Mouse (Mus musculus) testis, postnatal 10 days (tissue): ENCODE results near the gene Ube4a.

Experiments used
- DNase-seq: peaks from one replicate; pipeline ENCODE4 v3.0.0; 2021; ENCODE audit warnings: low spot score

Ube4a gene

DNA sequence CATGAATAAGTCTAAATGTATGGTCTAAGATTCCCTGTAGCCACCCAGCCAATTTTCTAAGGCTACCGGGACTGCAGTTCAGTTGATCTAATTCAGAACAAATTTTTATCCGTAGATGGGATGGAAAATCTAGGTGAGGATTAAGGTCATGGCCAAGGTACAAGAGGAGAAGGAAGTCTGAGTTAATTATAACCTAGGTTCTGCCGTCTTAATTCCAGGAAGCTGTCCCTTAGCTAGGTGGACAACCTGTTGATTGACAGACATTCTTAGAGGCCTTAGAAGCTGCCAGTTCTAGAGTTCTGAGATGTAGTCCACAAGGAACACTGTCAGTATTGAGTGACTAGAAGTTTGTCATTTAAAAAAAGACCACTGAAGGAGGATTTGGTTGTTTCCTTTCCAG lies 65.7 kb downstream of the Ube4a start:
- DNase-seq: no peak

DNA sequence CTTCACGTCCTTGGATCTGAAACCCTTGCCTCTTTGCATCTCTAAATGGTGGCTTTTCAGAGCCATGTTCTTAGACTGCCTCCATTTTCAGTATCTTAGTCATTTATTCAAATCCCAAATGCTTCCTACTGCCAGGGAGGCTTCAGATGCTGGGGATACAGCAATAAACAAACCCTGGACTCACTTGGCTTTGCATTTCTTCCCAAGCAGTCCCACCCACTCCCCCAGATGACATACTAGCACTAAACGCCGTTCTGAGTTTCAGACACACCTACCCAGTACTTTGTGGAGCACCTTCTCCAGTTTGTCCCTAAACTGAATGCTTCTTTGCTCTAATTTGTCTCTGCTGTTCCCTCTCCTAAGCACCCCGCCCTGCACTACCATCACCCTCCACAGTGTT lies 68.4 kb downstream of the Ube4a start:
- no peak for DNase-seq

DNA sequence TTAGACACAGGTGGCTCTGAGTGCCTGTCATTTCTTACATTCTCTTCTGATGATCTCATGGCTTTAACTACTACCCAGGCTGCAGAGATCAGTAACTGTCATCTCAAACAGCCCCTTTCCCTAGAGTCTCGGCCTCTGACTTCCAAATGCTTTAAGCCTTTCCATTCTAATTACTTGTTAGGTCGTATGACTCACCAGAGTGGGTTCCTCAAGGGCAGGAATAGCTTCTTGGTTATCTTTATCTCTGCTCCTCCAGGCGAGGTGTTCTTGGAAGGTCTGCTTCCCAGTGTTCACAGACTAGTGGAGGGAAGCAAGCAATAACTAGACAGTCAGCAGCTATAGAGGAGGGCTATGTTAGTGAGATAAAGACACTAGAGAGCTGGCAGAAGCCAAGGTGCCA lies 72.7 kb downstream of the Ube4a start:
- DNase-seq: no peak

DNA sequence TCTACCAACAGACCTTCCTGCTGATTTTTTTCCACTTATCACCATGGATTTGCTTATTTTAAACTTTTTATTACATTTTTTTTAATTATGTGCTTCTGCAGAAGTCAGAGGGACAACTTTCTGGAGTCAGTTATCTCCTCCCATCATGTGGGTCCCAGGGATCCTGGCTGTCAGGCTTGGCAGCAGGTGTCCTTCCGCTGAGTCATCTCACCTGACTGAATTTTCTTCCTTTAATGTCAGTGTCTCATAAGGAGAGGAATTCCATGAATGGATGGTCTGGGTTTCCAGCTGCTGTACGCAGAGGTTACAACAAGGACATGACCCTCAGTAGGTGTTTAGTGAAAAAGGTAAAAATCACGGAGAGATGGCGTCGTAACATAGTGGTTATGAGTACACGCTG lies 74.2 kb downstream of the Ube4a start:
- DNase-seq: no peak

DNA sequence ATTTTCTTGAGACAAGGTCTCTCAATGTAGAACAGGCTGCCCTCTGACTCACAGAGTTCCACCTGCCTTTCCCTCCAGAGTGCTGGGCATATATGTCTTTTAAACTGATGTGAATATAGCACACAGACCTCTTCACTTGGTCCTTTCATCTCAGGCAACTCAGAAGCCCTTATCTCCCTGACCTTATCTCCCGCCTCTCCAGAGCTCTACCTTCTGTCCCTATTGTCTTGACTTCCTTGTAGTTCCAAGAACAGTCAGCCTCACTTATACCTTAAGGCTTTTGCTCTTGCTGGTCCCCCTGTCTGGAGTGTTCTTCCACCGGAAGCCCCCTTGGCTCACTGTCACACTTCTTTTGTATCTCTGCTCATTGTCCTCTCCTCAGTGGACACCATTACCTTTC lies 75.3 kb downstream of the Ube4a start:
- DNase-seq: no peak

DNA sequence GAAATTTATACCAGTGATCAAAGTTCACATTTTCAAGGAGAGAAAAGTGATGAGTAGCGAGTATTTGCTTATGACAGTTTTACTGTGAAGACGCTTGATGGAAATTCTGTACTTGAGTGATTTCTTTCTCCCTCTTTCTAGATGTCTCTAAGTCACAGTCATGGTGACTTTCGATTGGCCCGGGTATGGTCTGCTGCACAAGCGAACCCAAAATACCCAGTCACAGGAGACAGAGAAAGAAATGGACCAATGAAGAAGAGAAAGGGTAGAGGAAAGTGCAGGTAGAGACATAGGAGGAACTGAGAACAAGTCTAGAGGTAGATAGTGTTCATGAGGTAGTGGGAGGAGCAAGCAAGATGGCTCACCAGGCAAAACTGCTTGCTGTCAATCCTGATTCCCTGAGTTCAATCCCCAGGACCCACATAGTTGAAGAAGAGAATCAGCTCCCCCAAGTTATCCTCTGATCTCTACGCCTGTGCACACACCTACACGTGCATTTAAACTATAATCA lies 77.2 kb downstream of the Ube4a start:
- DNase-seq: no peak

DNA sequence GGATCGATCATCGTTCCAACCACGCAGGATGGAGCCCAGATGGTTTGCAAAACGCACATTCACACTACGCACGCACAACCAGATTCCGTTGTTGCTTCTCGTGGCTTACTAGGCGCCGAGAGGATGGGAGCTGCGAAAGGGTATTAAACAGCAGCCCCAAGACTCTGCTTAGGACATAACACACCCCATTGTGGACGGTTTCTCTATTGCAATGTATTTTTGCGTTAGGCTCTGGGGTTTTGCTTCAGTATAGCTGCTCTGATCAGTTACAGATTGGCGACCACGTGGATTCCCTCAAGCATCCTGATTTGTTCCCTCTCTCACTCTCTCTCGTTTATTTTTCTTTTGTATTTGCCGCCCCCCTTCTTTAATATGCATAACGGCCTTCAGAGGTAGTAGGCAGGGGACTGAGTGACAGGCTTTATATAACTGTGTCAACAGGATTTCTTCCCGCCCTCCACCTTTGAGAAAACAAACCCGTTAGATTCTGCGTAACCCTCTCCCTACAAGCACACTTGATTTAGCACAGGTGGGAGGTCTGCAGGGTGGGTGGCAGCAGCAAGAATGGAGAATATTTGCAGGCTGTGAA lies 82.3 kb downstream of the Ube4a start:
- no peak for DNase-seq

DNA sequence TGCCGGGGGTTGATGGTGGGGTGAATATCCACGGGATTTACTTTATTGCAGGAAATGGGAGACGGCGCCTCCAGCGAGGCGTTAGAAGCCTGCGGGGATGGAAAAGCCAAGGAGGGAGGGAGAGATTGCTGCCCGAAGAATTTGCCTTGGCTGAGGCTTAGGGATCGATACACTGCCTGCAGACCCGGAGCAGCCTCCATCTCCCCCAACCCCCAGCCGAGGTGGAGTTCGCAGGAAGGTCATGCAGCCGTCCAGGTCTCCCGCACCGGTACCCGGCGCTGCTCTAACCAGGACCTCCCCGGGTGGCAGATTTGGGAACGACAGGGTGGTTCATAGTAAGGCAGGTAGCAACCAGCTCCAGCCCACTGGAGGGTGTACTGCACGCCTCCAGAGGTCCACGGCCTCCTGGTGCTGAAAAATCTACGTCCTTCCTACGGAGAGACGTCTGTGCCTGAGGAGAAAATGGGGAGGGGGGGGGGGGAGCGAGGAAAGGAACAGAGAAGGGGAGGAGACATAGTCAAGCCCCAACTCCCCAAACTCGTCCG lies 82.9 kb downstream of the Ube4a start:
- DNase-seq: peak; percentile 73

DNA sequence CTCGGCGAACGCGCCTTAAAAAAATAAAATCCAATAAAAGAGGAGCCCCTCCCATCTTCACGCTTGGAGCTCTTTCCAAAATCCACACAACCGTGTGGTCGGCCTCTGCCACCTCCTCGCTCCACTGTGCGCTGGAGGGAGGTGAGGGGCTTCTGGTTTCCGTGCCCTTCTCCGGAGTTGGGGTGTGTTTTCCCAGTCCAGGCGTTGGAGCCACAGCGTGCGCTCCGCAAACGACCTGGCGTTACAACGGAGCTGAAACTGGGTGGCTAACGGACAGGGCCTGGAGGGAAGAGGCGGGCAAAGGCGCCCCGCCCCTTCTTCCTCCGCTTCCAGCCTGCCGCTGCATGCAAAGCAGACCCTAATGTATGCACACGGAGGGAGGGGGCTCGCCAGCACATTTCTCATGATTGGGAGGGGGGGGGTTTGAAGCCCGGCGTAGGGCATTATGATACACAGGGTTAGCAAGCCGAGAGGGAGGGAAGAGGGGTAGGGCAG lies 83.4 kb downstream of the Ube4a start:
- peak; percentile 75 for DNase-seq

DNA sequence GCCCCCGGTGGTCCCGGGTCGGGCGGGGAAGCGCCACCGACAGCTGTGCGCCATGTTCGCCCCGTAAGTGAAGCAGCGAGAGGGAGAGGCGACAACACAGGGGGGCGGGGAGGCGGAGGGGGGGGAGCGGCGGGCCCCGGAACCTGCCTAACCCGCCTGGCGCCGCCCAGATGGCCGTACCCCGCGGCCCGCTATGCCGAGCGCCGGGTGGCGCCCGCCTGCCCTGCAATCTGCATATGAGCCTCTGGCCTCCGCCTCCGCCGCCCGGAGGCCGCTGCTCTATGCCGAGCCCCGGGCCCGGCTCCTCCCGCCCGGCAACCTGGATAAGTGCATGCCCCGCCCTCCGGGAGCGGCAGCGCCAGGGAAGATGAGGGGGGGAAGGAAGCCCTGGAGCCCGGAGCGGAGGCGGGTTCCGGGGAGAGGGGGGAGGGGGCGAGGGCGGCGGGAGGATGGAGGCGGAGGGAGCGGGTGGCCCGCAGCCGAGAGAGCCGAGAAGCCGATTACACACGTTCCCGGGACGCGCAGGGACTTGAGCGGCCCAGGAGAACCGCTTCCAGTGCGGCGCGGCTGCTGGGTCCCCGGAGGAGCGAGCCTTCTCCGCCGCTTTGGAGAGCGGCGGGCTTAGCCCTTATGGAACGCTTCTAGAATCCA lies 84.1 kb downstream of the Ube4a start, which contains the start of gene Kmt2a:
Gene Kmt2a (minus strand): TSS at position 76 of the 651 bp plus-strand sequence.
- peak; percentile 100 for DNase-seq

DNA sequence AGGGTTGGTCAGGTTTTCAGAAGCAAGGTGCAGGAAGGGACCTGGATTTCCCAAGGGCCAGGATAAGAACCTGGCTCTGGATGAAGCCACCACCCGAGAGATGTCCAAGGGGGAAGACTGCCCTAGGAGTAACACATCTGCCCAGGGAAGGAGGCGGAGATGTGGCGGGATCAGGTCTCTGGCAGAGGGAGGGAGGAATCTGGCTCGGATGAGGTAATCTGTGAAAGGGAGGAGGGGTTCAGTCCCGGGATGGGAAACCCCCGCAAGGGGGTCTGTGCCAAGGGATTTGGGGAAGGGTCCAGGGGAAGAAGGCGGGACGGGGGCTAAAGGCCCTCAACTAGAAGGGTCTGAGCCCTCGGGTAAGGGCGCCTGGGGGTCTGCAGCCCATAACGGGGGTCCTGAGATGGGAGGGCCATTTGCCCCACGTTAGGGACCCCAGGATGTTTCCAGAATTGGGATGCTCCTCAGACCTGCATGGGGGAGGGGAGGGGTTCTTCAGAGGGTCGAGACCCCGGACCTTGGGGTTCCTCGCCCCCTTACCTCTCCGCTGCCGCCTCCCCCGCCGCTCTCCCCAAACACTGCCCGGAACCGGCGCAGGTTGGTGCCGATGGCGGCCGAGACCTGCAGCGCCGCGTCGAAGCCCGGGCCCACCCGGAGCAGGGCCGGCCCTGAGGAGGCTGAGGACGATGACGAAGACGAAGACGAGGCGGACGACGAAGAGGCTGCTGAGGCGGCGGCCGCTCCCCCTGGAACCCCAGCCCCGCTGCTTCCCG lies 84.9 kb downstream of the Ube4a start:
- peak; percentile 65 for DNase-seq

DNA sequence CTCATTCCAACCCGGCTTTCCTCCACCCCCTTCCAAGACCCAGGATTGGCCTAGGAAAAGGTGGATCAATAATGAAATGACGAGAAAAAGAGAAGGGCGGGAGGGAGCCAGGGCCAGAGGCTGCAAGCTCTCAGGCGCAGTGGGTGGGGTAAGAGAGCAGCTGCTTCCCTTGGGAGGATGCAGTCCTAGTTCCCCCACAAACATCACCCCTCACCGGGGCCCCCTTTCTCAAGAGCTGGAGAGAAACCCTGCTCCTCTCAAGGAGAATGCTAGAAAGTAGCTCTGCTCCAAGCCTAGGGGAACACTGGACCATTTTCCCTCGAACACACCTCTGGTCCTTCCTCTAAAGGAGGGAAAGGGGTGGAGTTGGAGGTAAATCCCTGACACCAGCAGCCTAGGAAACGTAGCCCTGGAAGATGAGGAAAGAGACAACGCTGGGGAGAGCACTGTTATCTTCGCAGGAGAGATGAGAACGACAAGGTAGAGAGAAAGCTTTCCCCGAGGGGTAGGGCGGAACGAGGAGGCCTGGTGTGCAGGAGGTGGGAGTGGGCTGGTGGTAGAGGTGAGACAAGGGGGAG lies 85.6 kb downstream of the Ube4a start:
- DNase-seq: peak; percentile 43

DNA sequence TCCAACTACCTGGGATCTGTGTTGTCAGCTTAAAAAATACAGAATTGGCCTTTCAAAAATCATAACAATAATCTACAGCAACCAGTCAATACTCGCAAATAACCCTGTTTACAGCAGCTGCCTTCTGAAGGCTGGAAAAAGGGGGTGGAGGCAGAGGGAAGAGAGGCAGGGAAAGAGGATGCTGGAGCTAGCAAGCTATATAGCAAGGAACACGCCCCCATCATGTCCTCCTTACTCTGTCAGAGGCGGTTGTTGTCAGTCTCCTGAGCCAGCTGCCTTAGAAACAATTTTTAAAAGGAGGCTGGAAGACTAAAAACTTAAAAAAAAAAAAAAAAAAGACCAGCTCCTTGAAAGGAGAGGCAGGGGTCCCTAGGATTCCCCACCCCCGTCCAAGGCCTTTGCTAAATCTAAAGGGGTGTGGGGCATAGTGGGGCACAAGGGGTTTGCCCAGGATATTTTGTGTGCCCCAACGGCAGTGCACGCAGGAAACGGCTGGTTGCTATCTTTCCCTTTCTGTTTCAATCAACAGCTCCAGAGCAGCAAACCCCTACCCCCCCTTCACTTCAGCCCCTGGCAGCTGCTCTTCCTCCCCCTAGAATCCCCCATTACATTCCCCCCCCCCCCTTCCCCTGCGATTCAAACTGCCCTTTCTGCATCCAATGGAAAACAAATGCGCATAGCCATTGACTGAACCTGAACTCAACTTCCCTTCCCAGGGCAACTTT lies 86.5 kb downstream of the Ube4a start:
- no peak for DNase-seq

DNA sequence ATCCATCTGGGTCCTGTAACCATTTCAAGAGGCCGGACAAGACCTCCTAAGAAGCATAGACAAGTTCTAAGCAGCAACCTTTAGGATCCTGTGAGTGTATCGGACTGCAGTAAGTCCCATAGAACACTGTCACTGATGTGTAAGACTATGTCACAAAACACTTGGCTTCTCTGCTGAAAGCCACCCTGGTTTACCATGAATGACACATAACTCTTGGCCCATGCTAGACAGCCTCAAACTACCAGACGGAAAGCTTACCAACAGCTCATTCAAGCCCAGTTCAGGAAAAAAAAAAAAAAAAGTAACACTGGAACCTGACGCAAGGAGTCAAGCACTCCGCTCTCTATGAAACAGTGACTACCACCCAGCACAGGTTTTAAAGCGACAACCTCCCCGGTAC lies 87.7 kb downstream of the Ube4a start:
- DNase-seq: no peak

DNA sequence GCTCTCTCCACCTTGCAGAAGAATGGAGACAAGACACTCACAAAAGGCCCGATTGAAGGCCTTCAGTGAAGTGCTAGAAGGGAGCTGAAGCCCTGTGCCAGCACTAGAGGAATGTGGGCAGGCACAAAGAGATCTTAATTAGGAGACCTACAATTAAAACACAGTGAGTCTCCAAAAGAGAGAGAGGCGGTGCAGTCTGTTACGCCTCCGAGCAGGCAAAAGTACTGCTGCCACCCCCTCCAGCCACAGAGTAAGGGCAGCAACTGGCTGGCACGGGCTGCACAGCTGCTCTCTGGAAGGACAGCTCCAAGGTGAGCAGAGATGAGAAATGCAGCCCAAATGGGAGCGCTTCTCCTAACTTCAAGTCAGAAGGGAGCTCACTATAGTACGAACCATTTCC lies 89.9 kb downstream of the Ube4a start:
- DNase-seq: no peak

DNA sequence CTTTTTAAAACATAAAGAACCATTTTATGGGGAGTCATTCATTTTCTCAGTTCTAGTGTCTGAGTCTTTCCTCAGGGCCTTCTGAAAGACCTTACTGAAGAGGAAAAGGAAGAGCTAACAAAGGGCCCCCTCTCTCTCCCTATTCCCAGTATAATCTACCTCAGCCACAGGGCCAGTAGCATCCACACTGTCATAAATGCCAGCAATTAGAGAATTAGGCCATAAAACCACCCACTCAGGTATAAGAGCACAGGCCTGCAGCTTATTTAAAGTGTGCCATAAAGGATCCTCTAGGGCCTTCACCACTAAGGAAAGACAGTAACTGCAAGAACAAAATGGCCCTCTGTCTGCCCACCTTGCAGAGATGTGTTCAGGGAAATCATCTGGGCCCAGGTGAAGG lies 91.2 kb downstream of the Ube4a start:
- no peak for DNase-seq

DNA sequence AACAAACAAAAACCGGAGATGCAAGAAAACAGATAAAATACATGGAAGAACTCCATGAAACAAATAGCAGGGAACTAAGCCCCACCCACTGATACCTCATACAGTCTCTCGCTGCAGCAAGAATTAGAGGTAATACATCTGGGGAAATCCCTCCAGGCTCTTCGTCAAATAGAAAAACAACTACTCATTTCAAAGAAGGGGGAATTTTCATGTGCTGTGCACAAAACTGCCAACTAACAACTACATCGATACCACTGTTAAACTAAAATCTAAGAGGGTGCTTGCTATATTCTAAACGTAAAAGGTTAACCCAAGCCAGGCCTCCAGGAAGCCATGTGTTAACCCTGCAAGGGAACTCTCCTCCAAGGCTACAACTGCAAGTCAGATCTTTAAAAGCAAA lies 91.7 kb downstream of the Ube4a start:
- DNase-seq: no peak
